Mouse (Mus musculus): ENCODE results near the gene Tma7. TPM values are rescaled to one million over a fixed set of nuclear protein-coding genes. Genes with fewer than 3 reads are reported as not detected.

Gene Tma7
- polyA plus RNA-seq, 1 experiment: 29.5 TPM

- no peak for DNase-seq (ENCODE audit: low read depth)
These were observed 14.2 kb downstream of the Tma7 start for GRCm38 (mm10) chr9:109068095-109068735.

GRCm38 (mm10) chr9:109060898-109061295 lies 21.5 kb downstream of the Tma7 start:
- DNase-seq (ENCODE audit: low read depth): no peak

- DNase-seq (ENCODE audit: low read depth): no peak
These were observed 22.0 kb downstream of the Tma7 start for GRCm38 (mm10) chr9:109060184-109060897.

- DNase-seq (ENCODE audit: low read depth): peak; percentile 38
These were observed 23.1 kb downstream of the Tma7 start, which contains the start of gene Trex1 for GRCm38 (mm10) chr9:109059136-109059903. TSS of gene Trex1 (minus strand) at chr9:109059734.

- no peak for DNase-seq (ENCODE audit: low read depth)
These were observed 24.2 kb downstream of the Tma7 start for GRCm38 (mm10) chr9:109058006-109058765.

- no peak for DNase-seq (ENCODE audit: low read depth)
These were observed 24.8 kb downstream of the Tma7 start for GRCm38 (mm10) chr9:109057543-109057942.

- DNase-seq (ENCODE audit: low read depth): no peak
These were observed 25.5 kb downstream of the Tma7 start for GRCm38 (mm10) chr9:109056916-109057315.

- DNase-seq (ENCODE audit: low read depth): no peak
These were observed 26.2 kb downstream of the Tma7 start for GRCm38 (mm10) chr9:109056081-109056690.

GRCm38 (mm10) chr9:109055271-109056030 lies 26.9 kb downstream of the Tma7 start:
- DNase-seq (ENCODE audit: low read depth): no peak

GRCm38 (mm10) chr9:109054712-109055111 lies 27.7 kb downstream of the Tma7 start:
- DNase-seq (ENCODE audit: low read depth): peak; percentile 47

- DNase-seq (ENCODE audit: low read depth): no peak
These were observed 28.5 kb downstream of the Tma7 start for GRCm38 (mm10) chr9:109053851-109054250.

- DNase-seq (ENCODE audit: low read depth): no peak
These were observed 29.0 kb downstream of the Tma7 start for GRCm38 (mm10) chr9:109053366-109053765.

- DNase-seq (ENCODE audit: low read depth): no peak
These were observed 29.7 kb downstream of the Tma7 start for GRCm38 (mm10) chr9:109052490-109053260.

GRCm38 (mm10) chr9:109051651-109052489 lies 30.5 kb downstream of the Tma7 start:
- DNase-seq (ENCODE audit: low read depth): no peak

- DNase-seq (ENCODE audit: low read depth): no peak
These were observed 31.3 kb downstream of the Tma7 start for GRCm38 (mm10) chr9:109051011-109051501.

GRCm38 (mm10) chr9:109050674-109050997 lies 31.8 kb downstream of the Tma7 start:
- DNase-seq (ENCODE audit: low read depth): no peak

GRCm38 (mm10) chr9:109049996-109050673 lies 32.3 kb downstream of the Tma7 start:
- no peak for DNase-seq (ENCODE audit: low read depth)

GRCm38 (mm10) chr9:109049316-109049715 lies 33.1 kb downstream of the Tma7 start:
- DNase-seq (ENCODE audit: low read depth): no peak

Data from gonadal fat pad, adult 2 months (tissue).